Mouse (Mus musculus) embryo, embryonic 11 days (tissue): ENCODE measurements at regions not wholly inside any gene's neighbourhood (a gene's known extent, or its start where the extent isn't known, plus 50 kb on each side); places are given as distances from the start of the nearest gene placed in this dataset.
A peak's percentile ranks its signal among the peaks of the same experiment; 100 is the strongest.

ENCODE experiments used
- DNase-seq: peaks from one replicate; pipeline ENCODE4 v3.0.0-alpha.2; 2015

DNA sequence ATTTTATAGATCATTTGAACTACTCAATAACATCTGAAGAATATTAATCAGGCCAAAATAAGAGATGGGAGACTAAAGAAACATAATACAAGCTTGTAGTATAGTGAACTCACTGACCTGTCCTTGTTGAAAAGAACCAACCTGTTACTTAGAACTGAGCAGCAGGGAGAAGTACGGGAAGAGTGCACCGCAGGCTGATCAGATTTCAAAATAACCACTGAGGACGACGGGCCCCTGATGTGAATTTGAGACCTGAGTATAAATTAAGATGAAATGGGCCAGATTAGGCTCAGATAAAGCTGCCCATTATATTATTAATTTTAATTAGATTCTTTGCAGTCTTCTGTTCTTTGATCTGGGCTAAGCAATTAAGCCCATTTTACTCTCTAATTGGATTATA lies 391.2 kb upstream of the Tyrp1 start:
- no peak for DNase-seq

GRCm38 (mm10) chr4:80463615-80464014 lies 370.3 kb upstream of the Tyrp1 start:
- peak; percentile 27 for DNase-seq

GRCm38 (mm10) chr4:80475736-80476478 lies 358.0 kb upstream of the Tyrp1 start:
- no peak for DNase-seq

- DNase-seq: no peak
Measured at GRCm38 (mm10) chr4:80515087-80515486, 318.8 kb upstream of the Tyrp1 start.

GRCm38 (mm10) chr4:80517476-80518285 lies 316.2 kb upstream of the Tyrp1 start:
- peak; percentile 74 for DNase-seq

GRCm38 (mm10) chr4:80518589-80518988 lies 315.3 kb upstream of the Tyrp1 start:
- DNase-seq: peak; percentile 11

DNA sequence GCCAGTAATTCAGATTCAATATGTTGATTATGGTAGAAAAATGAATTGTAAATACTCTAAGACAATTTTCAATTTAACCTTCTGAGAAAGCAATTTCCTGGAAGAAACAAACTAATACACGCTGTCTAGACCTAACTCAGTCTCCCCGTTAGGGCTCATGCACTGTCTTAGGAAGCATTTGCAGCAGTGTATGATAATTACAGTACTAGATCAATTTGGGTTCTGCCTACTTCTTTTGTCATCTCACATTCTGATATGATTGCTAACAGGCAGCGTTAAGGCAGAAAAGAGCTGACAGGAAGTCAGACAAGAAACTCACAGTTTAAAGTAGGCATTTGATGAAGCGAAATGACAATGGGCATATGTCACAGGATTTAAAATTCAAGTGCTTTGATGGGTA lies 294.1 kb upstream of the Tyrp1 start:
- no peak for DNase-seq

DNA sequence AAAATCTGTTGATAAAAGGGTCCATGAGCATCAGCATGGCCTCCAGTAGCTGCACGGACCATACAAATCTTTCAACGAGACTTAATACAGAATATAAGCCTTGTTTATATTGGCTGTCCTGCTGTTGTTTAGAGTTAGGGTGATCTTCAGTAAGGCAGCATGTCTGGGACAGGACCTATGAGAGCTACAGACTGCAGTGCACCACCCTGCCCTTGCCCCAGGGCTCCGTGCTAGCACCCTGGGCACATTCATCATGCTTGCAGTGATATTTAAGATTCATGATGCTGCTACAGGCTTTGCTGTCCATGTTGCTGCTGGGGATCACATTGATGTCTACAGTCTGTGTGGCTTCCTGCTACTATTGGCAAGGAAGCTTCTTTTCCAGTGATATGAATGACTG lies 288.8 kb upstream of the Tyrp1 start:
- no peak for DNase-seq

DNA sequence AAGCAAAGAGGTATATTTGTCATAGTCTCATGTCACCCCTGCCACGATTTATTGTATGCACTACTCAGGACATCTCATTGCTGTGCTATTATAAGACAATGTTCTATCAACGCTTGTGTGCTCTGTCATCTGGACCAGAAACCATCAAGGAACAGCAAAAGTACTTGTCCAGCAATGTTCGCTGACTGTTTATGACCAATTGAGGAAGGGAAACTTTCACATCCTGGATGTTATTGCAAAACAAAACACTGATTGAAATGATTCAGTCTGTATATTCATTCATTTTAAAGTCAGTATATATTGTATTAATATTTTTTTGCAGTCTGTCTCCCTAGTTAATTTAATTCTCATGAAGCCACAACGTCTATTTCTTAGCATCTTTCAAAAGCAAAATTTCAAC lies 244.5 kb upstream of the Tyrp1 start:
- DNase-seq: no peak

- no peak for DNase-seq
Measured at GRCm38 (mm10) chr4:80628271-80628670, 205.7 kb upstream of the Tyrp1 start.

DNA sequence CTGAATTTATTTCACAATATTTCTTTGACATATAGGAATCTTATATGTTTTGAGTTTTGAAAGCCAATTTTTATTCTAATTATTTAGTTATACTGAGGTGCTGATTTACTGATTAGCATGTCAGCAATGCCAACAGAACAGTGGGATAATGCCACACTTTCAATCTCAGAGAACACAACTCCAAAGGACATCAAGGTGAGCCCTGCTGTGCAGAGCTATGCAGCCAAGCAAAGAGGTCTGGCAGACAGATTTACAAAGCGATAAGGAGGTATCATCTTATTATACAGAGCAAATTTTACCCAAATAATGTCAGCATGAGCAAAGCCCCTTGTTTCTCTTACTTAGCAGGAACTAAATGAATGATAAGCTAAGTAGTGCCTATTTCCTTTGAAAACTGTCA lies 204.7 kb upstream of the Tyrp1 start:
- DNase-seq: no peak

DNA sequence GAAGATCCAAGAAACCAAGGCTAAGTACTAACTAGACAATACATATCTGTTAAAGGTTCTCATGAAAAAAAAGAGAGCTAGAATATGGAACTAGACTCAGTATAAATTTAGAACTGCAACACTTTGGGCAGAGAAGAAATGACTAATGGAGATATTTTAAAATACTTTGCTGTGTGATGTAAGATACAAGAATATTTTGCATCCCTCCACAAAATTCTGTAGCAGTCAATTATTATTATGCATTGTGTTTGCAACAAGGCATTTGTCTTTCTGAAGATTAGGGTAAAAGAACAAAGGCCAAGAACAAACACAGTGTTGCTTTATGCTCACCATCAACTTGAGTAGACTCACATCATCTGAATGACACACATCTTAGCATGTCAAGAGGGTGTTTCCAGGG lies 203.7 kb upstream of the Tyrp1 start:
- DNase-seq: no peak

GRCm38 (mm10) chr4:80631041-80631440 lies 202.9 kb upstream of the Tyrp1 start:
- DNase-seq: no peak

DNA sequence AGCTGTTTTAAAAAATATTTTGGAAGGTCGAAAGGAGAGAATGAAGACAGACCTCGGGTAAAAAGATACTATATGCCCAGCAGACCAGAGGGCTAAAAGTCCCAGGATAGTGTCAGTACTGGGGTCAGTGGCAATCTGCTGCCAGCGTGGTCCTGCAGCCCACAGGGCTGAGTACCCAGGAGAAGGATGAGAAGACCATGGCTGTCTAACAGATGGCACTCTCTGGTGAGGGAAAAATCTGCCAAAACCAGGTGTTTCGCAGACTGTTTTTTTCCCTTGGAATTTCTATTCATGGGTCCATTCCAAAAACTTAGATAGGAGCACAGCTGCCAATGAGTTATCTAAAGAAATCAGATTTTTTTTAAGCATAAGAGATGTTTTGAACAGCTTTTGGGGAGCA lies 202.5 kb upstream of the Tyrp1 start:
- DNase-seq: no peak

- DNase-seq: no peak
Measured at GRCm38 (mm10) chr4:80638381-80638780, 195.5 kb upstream of the Tyrp1 start.
